Mouse (Mus musculus): ENCODE data around the gene Sec31a. TPM values are rescaled to one million over a fixed set of nuclear protein-coding genes. Genes with fewer than 3 reads are reported as not detected.
A peak's percentile ranks its signal among the peaks of the same experiment; 100 is the strongest.

Gene Sec31a
- polyA plus RNA-seq (2015; fragmentation: Nextera tagmentation; extraction: Ambion mirVana): 94.8 and 96.3 TPM in 2 replicates

GRCm38 (mm10) chr5:100415761-100416590 lies at the start of gene Sec31a:
Gene Sec31a, minus strand, starts transcription at chr5:100416234.
- Histone ChIP-seq H3K36me3 (ENCODE audit: insufficient read depth, low read length) (0 out of 2 replicates have a peak, but pooled peaks cover 5% of the 10 kb centered on the region), H3K4me2 (replicated peaks; ENCODE audit: low read depth, low read length) (peak within 1 kb of the TSS; percentile 56), H3K4me1 (ENCODE audit: insufficient read depth, low read depth, low read length) (peaks cover 3% of the 10 kb centered on the region; the same call in 1 of the 2 replicates), H3K27me3 (replicated peaks; ENCODE audit: insufficient read depth, low read length) (no peaks in the 10 kb centered on the region), H3K9me3 (ENCODE audit: low read length) (no peaks in the 10 kb centered on the region), H3K4me3 (ENCODE audit: low read depth, low read length) (peak within 1 kb of the TSS; percentile 90), H3K27ac (ENCODE audit: low read length) (peak within 1 kb of the TSS; percentile 91), H3K9ac (replicated peaks; ENCODE audit: low read depth) (peak within 1 kb of the TSS; percentile 83)
- TF ChIP-seq EP300 (IDR thresholded peaks at IDR 0.05) (no peak), CTCF (IDR thresholded peaks at IDR 0.05) (peak; percentile 20; the same call in 1 of the 2 replicates)
- DNase-seq (ENCODE audit: low spot score) (peak; percentile 98), ATAC-seq (peak; percentile 99)
- WGBS: under 1% methylated on average over 72 of the region's 82 CpGs

DNA sequence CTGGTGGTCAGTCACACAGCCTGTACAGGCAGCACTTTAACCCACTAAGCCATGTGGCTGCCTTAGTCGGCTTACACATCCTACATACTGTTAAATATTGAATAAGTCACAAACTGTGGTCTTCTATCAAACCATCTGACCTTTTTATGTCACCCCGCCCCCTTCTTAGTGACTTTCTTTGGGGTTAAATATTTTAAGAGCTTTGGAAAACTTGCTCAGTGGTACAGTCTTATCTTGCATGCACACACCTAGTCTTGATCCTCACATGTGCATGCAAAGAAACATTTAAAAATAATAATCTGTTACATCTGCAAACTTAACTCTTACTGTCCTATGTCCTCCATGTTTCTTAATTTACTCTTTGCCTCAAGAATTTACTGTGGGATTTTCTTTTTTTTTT lies 46.3 kb upstream of the Sec31a start:
- Histone ChIP-seq H3K36me3 (ENCODE audit: insufficient read depth, low read length) (0 out of 2 replicates have a peak, but pooled peaks cover 9% of the 10 kb centered on the region), H3K4me1 (ENCODE audit: insufficient read depth, low read depth, low read length) (no peaks in the 10 kb centered on the region), H3K9me3 (ENCODE audit: low read length) (no peaks in the 10 kb centered on the region), H3K27ac (ENCODE audit: low read length) (no peak overlapping the region), H3K4me2 (replicated peaks; ENCODE audit: low read depth, low read length) (no peak overlapping the region), H3K27me3 (replicated peaks; ENCODE audit: insufficient read depth, low read length) (no peaks in the 10 kb centered on the region), H3K4me3 (ENCODE audit: low read depth, low read length) (no peak overlapping the region), H3K9ac (replicated peaks; ENCODE audit: low read depth) (no peak overlapping the region)
- TF ChIP-seq EP300 (IDR thresholded peaks at IDR 0.05) (no peak), CTCF (IDR thresholded peaks at IDR 0.05) (no peak)
- DNase-seq (ENCODE audit: low spot score) (no peak), ATAC-seq (no peak)
- WGBS: 83% methylated on average over 2 of the region's 2 CpGs

- no peak for TF ChIP-seq EP300 (IDR thresholded peaks at IDR 0.05)
- TF ChIP-seq CTCF (IDR thresholded peaks at IDR 0.05): no peak
- Histone ChIP-seq H3K9ac (replicated peaks; ENCODE audit: low read depth) (no peak overlapping the region), H3K36me3 (ENCODE audit: insufficient read depth, low read length) (peaks cover 9% of the 10 kb centered on the region; the same call in 1 of the 2 replicates), H3K4me1 (ENCODE audit: insufficient read depth, low read depth, low read length) (no peaks in the 10 kb centered on the region), H3K4me3 (ENCODE audit: low read depth, low read length) (no peak overlapping the region), H3K4me2 (replicated peaks; ENCODE audit: low read depth, low read length) (no peak overlapping the region), H3K27ac (ENCODE audit: low read length) (no peak overlapping the region), H3K27me3 (replicated peaks; ENCODE audit: insufficient read depth, low read length) (no peaks in the 10 kb centered on the region), H3K9me3 (ENCODE audit: low read length) (no peaks in the 10 kb centered on the region)
- ATAC-seq: no peak
- WGBS: 93% methylated on average over 9 of the region's 9 CpGs
- no peak for DNase-seq (ENCODE audit: low spot score)
These were observed 45.5 kb upstream of the Sec31a start for GRCm38 (mm10) chr5:100461526-100461925.

DNA sequence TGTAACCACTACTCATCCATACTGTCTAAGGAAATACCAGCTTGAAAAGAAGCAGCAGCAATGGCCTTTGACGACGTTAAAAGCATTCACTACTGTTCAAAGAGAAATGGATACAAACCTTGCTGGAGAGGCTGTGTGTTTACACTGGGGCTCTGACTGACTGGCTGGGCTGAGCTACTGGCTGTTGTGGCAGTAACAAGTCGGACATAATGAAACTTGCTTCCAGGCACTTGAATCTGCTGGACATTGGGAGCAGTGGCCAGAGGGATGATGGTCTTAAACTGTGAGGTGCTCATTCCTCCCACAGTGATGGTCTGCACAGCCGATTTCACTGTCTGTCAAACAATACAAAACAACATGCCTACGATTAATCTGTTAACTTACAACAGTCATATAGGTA lies 43.4 kb upstream of the Sec31a start:
- no peaks in the 10 kb centered on the region for H3K4me1 ChIP-seq (ENCODE audit: insufficient read depth, low read depth, low read length)
- no peaks in the 10 kb centered on the region for H3K9me3 ChIP-seq (ENCODE audit: low read length)
- ATAC-seq (no peak), DNase-seq (ENCODE audit: low spot score) (no peak)
- H3K4me2 ChIP-seq (replicated peaks; ENCODE audit: low read depth, low read length): no peak overlapping the region
- no peak overlapping the region for H3K27ac ChIP-seq (ENCODE audit: low read length)
- TF ChIP-seq CTCF (IDR thresholded peaks at IDR 0.05) (no peak), EP300 (IDR thresholded peaks at IDR 0.05) (no peak)
- no peak overlapping the region for H3K4me3 ChIP-seq (ENCODE audit: low read depth, low read length)
- no peak overlapping the region for H3K9ac ChIP-seq (replicated peaks; ENCODE audit: low read depth)
- WGBS: 89% methylated on average over 5 of the region's 5 CpGs
- peaks cover 9% of the 10 kb centered on the region; the same call in 1 of the 2 replicates for H3K36me3 ChIP-seq (ENCODE audit: insufficient read depth, low read length)
- H3K27me3 ChIP-seq (replicated peaks; ENCODE audit: insufficient read depth, low read length): no peaks in the 10 kb centered on the region

GRCm38 (mm10) chr5:100451871-100452270 lies 35.8 kb upstream of the Sec31a start:
- Histone ChIP-seq H3K4me2 (replicated peaks; ENCODE audit: low read depth, low read length) (no peak overlapping the region), H3K4me1 (ENCODE audit: insufficient read depth, low read depth, low read length) (no peaks in the 10 kb centered on the region), H3K9me3 (ENCODE audit: low read length) (no peaks in the 10 kb centered on the region), H3K36me3 (ENCODE audit: insufficient read depth, low read length) (peaks cover 23% of the 10 kb centered on the region), H3K27me3 (replicated peaks; ENCODE audit: insufficient read depth, low read length) (no peaks in the 10 kb centered on the region), H3K9ac (replicated peaks; ENCODE audit: low read depth) (no peak overlapping the region), H3K4me3 (ENCODE audit: low read depth, low read length) (no peak overlapping the region), H3K27ac (ENCODE audit: low read length) (no peak overlapping the region)
- DNase-seq (ENCODE audit: low spot score) (no peak), ATAC-seq (no peak)
- TF ChIP-seq EP300 (IDR thresholded peaks at IDR 0.05): no peak
- TF ChIP-seq CTCF (IDR thresholded peaks at IDR 0.05): no peak
- 84% methylated on average over 2 of the region's 2 CpGs for WGBS

DNA sequence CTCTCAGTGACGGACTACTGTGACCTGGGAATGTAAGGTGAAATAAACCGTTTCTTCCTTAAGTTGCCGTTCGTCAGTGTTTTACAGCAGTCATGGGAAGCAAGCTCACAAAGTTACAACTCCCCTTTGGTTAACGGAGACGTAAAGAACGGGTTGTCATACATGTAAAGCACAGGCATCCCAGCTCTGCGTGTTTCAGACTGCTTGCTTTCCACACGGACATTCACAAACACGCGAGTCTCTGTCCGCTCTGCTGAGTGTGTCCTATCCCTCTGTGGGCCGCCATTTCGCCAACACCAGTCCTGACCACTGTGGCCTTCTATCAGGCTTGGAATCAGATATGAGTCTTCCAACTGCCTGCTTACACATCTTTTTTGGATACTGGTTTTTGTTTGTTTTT lies 22.8 kb upstream of the Sec31a start:
- H3K27me3 ChIP-seq (replicated peaks; ENCODE audit: insufficient read depth, low read length): no peaks in the 10 kb centered on the region
- H3K9ac ChIP-seq (replicated peaks; ENCODE audit: low read depth): no peak overlapping the region
- no peak for DNase-seq (ENCODE audit: low spot score)
- no peaks in the 10 kb centered on the region for H3K9me3 ChIP-seq (ENCODE audit: low read length)
- H3K27ac ChIP-seq (ENCODE audit: low read length): no peak overlapping the region
- H3K4me2 ChIP-seq (replicated peaks; ENCODE audit: low read depth, low read length): no peak overlapping the region
- no peaks in the 10 kb centered on the region for H3K36me3 ChIP-seq (ENCODE audit: insufficient read depth, low read length)
- no peaks in the 10 kb centered on the region for H3K4me1 ChIP-seq (ENCODE audit: insufficient read depth, low read depth, low read length)
- 95% methylated on average over 14 of the region's 14 CpGs for WGBS
- no peak for ATAC-seq
- H3K4me3 ChIP-seq (ENCODE audit: low read depth, low read length): no peak overlapping the region
- TF ChIP-seq CTCF (IDR thresholded peaks at IDR 0.05): no peak
- no peak for TF ChIP-seq EP300 (IDR thresholded peaks at IDR 0.05)

Measured in lung, postnatal 0 days (tissue).